Mouse (Mus musculus): ENCODE data around the gene G6pc2. TPM values are rescaled to one million over a fixed set of nuclear protein-coding genes. Genes with fewer than 3 reads are reported as not detected.

G6pc2 gene
- polyA plus RNA-seq, 1 experiment from 2014 or later: not detected

DNA sequence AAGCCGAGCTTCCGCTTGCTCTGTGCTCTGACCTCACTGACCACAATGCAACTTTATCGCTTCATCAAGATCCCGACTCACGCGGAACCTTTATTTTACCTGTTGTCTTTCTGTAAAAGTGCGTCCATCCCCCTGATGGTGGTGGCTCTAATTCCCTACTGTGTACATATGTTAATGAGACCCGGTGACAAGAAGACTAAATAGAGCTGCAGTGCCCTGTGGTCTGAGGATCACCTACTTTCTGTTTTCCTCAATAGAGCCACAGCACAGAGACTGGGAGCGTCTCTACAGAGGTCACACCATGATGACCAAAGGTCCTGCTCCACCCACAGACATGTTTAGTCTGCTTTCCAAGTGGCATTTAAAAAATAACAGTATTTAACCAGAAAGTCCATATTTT, 16.0 kb downstream of the G6pc2 start:
- ATAC-seq (ENCODE audit: low read depth): no peak
- Histone ChIP-seq H3K9ac (ENCODE audit: low read length) (no peak overlapping the region), H3K4me3 (ENCODE audit: low read length) (no peak overlapping the region), H3K27me3 (ENCODE audit: control insufficient read depth, insufficient read depth, low read depth, low read length) (no peaks in the 10 kb centered on the region), H3K27ac (ENCODE audit: low read length) (no peak overlapping the region), H3K4me2 (ENCODE audit: low read depth, low read length) (no peak overlapping the region), H3K4me1 (replicated peaks; ENCODE audit: control insufficient read depth, insufficient read depth, low read length) (no peaks in the 10 kb centered on the region), H3K36me3 (ENCODE audit: control insufficient read depth, insufficient read depth, low read length) (no peaks in the 10 kb centered on the region), H3K9me3 (ENCODE audit: control insufficient read depth, low read length) (no peaks in the 10 kb centered on the region)
- WGBS: 86% methylated on average over 9 of the region's 9 CpGs

GRCm38 (mm10) chr2:69228635-69229034, 17.8 kb downstream of the G6pc2 start:
- WGBS: 80% methylated on average over 6 of the region's 6 CpGs
- Histone ChIP-seq H3K9ac (ENCODE audit: low read length) (no peak overlapping the region), H3K36me3 (ENCODE audit: control insufficient read depth, insufficient read depth, low read length) (no peaks in the 10 kb centered on the region), H3K4me2 (ENCODE audit: low read depth, low read length) (no peak overlapping the region), H3K9me3 (ENCODE audit: control insufficient read depth, low read length) (no peaks in the 10 kb centered on the region), H3K4me1 (replicated peaks; ENCODE audit: control insufficient read depth, insufficient read depth, low read length) (no peaks in the 10 kb centered on the region), H3K27ac (ENCODE audit: low read length) (no peak overlapping the region), H3K4me3 (ENCODE audit: low read length) (no peak overlapping the region), H3K27me3 (ENCODE audit: control insufficient read depth, insufficient read depth, low read depth, low read length) (no peaks in the 10 kb centered on the region)
- ATAC-seq (ENCODE audit: low read depth): no peak

GRCm38 (mm10) chr2:69230137-69230536, 19.3 kb downstream of the G6pc2 start:
- Histone ChIP-seq H3K4me1 (replicated peaks; ENCODE audit: control insufficient read depth, insufficient read depth, low read length) (no peaks in the 10 kb centered on the region), H3K27ac (ENCODE audit: low read length) (no peak overlapping the region), H3K4me3 (ENCODE audit: low read length) (no peak overlapping the region), H3K36me3 (ENCODE audit: control insufficient read depth, insufficient read depth, low read length) (no peaks in the 10 kb centered on the region), H3K27me3 (ENCODE audit: control insufficient read depth, insufficient read depth, low read depth, low read length) (no peaks in the 10 kb centered on the region), H3K4me2 (ENCODE audit: low read depth, low read length) (no peak overlapping the region), H3K9ac (ENCODE audit: low read length) (no peak overlapping the region), H3K9me3 (ENCODE audit: control insufficient read depth, low read length) (no peaks in the 10 kb centered on the region)
- ATAC-seq (ENCODE audit: low read depth): no peak
- WGBS: 67% methylated on average over 2 of the region's 2 CpGs

- no peak for ATAC-seq (ENCODE audit: low read depth)
- Histone ChIP-seq H3K27ac (ENCODE audit: low read length) (no peak overlapping the region), H3K4me3 (ENCODE audit: low read length) (no peak overlapping the region), H3K27me3 (ENCODE audit: control insufficient read depth, insufficient read depth, low read depth, low read length) (no peaks in the 10 kb centered on the region), H3K36me3 (ENCODE audit: control insufficient read depth, insufficient read depth, low read length) (no peaks in the 10 kb centered on the region), H3K9ac (ENCODE audit: low read length) (no peak overlapping the region), H3K9me3 (ENCODE audit: control insufficient read depth, low read length) (no peaks in the 10 kb centered on the region), H3K4me1 (replicated peaks; ENCODE audit: control insufficient read depth, insufficient read depth, low read length) (no peaks in the 10 kb centered on the region), H3K4me2 (ENCODE audit: low read depth, low read length) (no peak overlapping the region)
These were observed 21.2 kb downstream of the G6pc2 start for GRCm38 (mm10) chr2:69232101-69232500.

DNA sequence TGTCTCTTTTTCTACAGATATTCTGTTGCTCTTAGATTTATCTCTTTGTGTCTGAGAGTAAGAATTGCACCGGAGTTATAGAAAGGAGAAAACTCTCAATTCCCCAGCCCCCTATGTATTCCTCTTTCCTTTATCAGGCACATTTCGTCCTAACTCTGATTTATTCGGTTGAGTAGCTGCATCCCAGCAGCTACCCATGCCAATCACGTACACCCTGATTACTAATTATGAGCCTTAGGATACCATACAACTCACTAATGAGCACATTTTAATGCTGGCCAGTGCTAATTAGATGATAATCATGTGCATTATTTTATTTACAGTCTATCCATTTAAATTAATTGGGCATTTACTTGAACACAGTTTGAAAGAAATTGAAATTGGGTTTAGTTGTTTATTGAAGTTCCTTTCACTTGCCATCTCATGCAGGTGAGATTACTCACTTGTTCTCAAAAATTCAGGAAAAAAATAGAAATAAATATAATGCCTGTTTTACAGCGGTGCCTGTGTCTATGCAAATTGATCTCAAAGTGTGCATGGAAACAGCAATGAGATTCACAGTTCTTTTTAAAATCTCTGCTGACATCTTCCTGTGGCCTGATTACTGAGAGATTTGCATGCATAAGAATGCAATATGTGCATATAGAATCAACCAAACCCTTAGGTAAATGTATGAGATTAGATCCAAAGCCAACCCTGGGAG, 24.3 kb downstream of the G6pc2 start:
- H3K9ac ChIP-seq (ENCODE audit: low read length): no peak overlapping the region
- H3K9me3 ChIP-seq (ENCODE audit: control insufficient read depth, low read length): no peaks in the 10 kb centered on the region
- no peak for ATAC-seq (ENCODE audit: low read depth)
- H3K27ac ChIP-seq (ENCODE audit: low read length): no peak overlapping the region
- no peak overlapping the region for H3K4me3 ChIP-seq (ENCODE audit: low read length)
- 83% methylated on average over 5 of the region's 5 CpGs for WGBS
- H3K27me3 ChIP-seq (ENCODE audit: control insufficient read depth, insufficient read depth, low read depth, low read length): no peaks in the 10 kb centered on the region
- no peaks in the 10 kb centered on the region for H3K36me3 ChIP-seq (ENCODE audit: control insufficient read depth, insufficient read depth, low read length)
- no peak overlapping the region for H3K4me2 ChIP-seq (ENCODE audit: low read depth, low read length)
- H3K4me1 ChIP-seq (replicated peaks; ENCODE audit: control insufficient read depth, insufficient read depth, low read length): no peaks in the 10 kb centered on the region

DNA sequence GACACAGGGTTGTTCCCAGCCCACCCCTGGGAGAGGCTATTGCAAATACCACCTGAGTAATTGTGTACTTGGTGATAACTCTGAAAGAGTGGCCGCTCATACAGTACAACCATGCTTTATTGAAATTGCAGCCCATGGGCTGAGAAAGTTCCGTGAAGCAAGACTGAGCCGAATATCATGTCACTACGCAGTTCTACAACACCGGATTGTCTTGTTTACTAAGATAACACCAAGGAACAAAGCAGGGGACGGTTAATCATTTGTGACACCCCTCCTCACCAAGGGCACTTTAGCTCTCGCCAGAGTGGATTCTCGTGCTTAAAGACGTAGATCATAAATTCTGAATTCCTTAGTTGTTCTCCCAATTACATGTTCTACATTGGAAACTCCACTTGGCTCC, 28.4 kb downstream of the G6pc2 start:
- H3K9me3 ChIP-seq (ENCODE audit: control insufficient read depth, low read length): no peaks in the 10 kb centered on the region
- 50% methylated on average over 9 of the region's 9 CpGs for WGBS
- ATAC-seq (ENCODE audit: low read depth): no peak

DNA sequence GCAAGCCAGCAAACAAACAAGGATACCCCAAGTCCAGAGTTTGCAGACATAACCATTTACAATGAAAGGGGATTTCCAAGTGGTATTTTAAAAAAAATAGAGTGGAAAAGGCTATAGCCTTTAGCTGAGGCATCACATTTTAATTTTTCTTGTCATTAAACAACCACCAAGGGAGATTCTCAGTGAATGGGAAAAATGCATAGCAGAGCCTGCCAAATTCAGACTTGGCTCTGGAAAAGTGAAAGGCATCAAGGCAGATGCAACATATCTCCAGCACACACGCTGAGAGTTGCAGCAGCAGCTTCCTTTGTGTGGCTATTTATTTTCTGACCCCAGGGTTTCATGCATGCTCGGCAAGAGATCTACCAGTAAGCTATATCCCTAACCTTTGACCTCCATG, 34.1 kb downstream of the G6pc2 start:
- 43% methylated on average over 2 of the region's 2 CpGs for WGBS
- H3K9ac ChIP-seq (ENCODE audit: low read length): no peak overlapping the region
- H3K27ac ChIP-seq (ENCODE audit: low read length): peak overlapping the region; percentile 75
- H3K27me3 ChIP-seq (ENCODE audit: control insufficient read depth, insufficient read depth, low read depth, low read length): no peaks in the 10 kb centered on the region
- H3K4me3 ChIP-seq (ENCODE audit: low read length): no peak overlapping the region
- H3K36me3 ChIP-seq (ENCODE audit: control insufficient read depth, insufficient read depth, low read length): no peaks in the 10 kb centered on the region
- no peak overlapping the region for H3K4me2 ChIP-seq (ENCODE audit: low read depth, low read length)
- H3K9me3 ChIP-seq (ENCODE audit: control insufficient read depth, low read length): no peaks in the 10 kb centered on the region
- ATAC-seq (ENCODE audit: low read depth): peak; percentile 86
- H3K4me1 ChIP-seq (replicated peaks; ENCODE audit: control insufficient read depth, insufficient read depth, low read length): peaks cover 6% of the 10 kb centered on the region

More for the DNA sequence above, 28.4 kb downstream of the G6pc2 start:
- H3K27ac ChIP-seq (ENCODE audit: low read length): no peak overlapping the region
- no peak overlapping the region for H3K9ac ChIP-seq (ENCODE audit: low read length)
- H3K4me3 ChIP-seq (ENCODE audit: low read length): no peak overlapping the region
- H3K4me2 ChIP-seq (ENCODE audit: low read depth, low read length): no peak overlapping the region
- H3K4me1 ChIP-seq (replicated peaks; ENCODE audit: control insufficient read depth, insufficient read depth, low read length): no peaks in the 10 kb centered on the region
- no peaks in the 10 kb centered on the region for H3K27me3 ChIP-seq (ENCODE audit: control insufficient read depth, insufficient read depth, low read depth, low read length)
- H3K36me3 ChIP-seq (ENCODE audit: control insufficient read depth, insufficient read depth, low read length): no peaks in the 10 kb centered on the region

GRCm38 (mm10) chr2:69247081-69247480, 36.2 kb downstream of the G6pc2 start:
- 97% methylated on average over 1 of the region's 1 CpGs for WGBS
- no peaks in the 10 kb centered on the region for H3K9me3 ChIP-seq (ENCODE audit: control insufficient read depth, low read length)
- no peak overlapping the region for H3K27ac ChIP-seq (ENCODE audit: low read length)
- H3K4me2 ChIP-seq (ENCODE audit: low read depth, low read length): no peak overlapping the region
- ATAC-seq (ENCODE audit: low read depth): no peak
- H3K36me3 ChIP-seq (ENCODE audit: control insufficient read depth, insufficient read depth, low read length): no peaks in the 10 kb centered on the region
- no peaks in the 10 kb centered on the region for H3K27me3 ChIP-seq (ENCODE audit: control insufficient read depth, insufficient read depth, low read depth, low read length)
- no peak overlapping the region for H3K4me3 ChIP-seq (ENCODE audit: low read length)
- peaks cover 6% of the 10 kb centered on the region for H3K4me1 ChIP-seq (replicated peaks; ENCODE audit: control insufficient read depth, insufficient read depth, low read length)
- H3K9ac ChIP-seq (ENCODE audit: low read length): no peak overlapping the region

- no peak for ATAC-seq (ENCODE audit: low read depth)
- H3K4me3 ChIP-seq (ENCODE audit: low read length): no peak overlapping the region
- no peak overlapping the region for H3K4me2 ChIP-seq (ENCODE audit: low read depth, low read length)
- H3K36me3 ChIP-seq (ENCODE audit: control insufficient read depth, insufficient read depth, low read length): no peaks in the 10 kb centered on the region
- no peaks in the 10 kb centered on the region for H3K9me3 ChIP-seq (ENCODE audit: control insufficient read depth, low read length)
- H3K27ac ChIP-seq (ENCODE audit: low read length): no peak overlapping the region
- WGBS: 47% methylated on average over 16 of the region's 16 CpGs
- no peak overlapping the region for H3K9ac ChIP-seq (ENCODE audit: low read length)
- peaks cover 6% of the 10 kb centered on the region for H3K4me1 ChIP-seq (replicated peaks; ENCODE audit: control insufficient read depth, insufficient read depth, low read length)
- no peaks in the 10 kb centered on the region for H3K27me3 ChIP-seq (ENCODE audit: control insufficient read depth, insufficient read depth, low read depth, low read length)
These were observed 37.4 kb downstream of the G6pc2 start for GRCm38 (mm10) chr2:69248221-69248755.
